In genomic region chr11:114444211-114444610, GRCm38 (mm10) we compare ENCODE assay signal across 22 mouse cellular contexts.
DNase-seq lines count a peak whose midpoint lies in the region; ATAC-seq and TF ChIP-seq lines count a peak whose summit lies in the region.
"Had no signal": no experiment of that assay in that cellular context is flagged by ENCODE, and none has a peak within 500 bp of the region (broad histone marks: within the 10 kb centered on the region; RNA-seq: fewer than 3 reads in every experiment).

No protein-coding gene starts in this region.

- H3K36me3 ChIP-seq in kidney, embryonic 14.5 days (ENCODE audit: control insufficient read depth, insufficient read depth, low read length), result no peaks in the 10 kb centered on the region
- H3K36me3 ChIP-seq in lung, postnatal 0 days (ENCODE audit: insufficient read depth, low read length), result no peaks in the 10 kb centered on the region
- H3K36me3 ChIP-seq in limb, embryonic 10.5 days, result no peaks in the 10 kb centered on the region
- H3K36me3 ChIP-seq: forebrain, embryonic 10.5 days; G1E; hindbrain, embryonic 10.5 days; hindbrain, embryonic 13.5 days had no signal

- H3K4me2 ChIP-seq in kidney, embryonic 14.5 days (replicated peaks; ENCODE audit: low read depth, low read length), result no peak overlapping the region
- H3K4me2 ChIP-seq in lung, postnatal 0 days (replicated peaks; ENCODE audit: low read depth, low read length), result no peak overlapping the region
- H3K4me2 ChIP-seq: forebrain, embryonic 13.5 days; heart, embryonic 11.5 days; hindbrain, embryonic 13.5 days had no signal

- no peak for TF ChIP-seq CTCF in lung, postnatal 0 days (IDR thresholded peaks at IDR 0.05)

- no peaks in the 10 kb centered on the region for H3K9me3 ChIP-seq in kidney, embryonic 14.5 days (ENCODE audit: control insufficient read depth, low read length)
- no peaks in the 10 kb centered on the region for H3K9me3 ChIP-seq in lung, postnatal 0 days (ENCODE audit: low read length)
- H3K9me3 ChIP-seq in limb, embryonic 10.5 days (replicated peaks), result no peaks in the 10 kb centered on the region
- H3K9me3 ChIP-seq: forebrain, embryonic 10.5 days; forebrain, embryonic 13.5 days; hindbrain, embryonic 10.5 days had no signal

- H3K27ac ChIP-seq in kidney, embryonic 14.5 days (ENCODE audit: low read depth, low read length), result no peak overlapping the region
- H3K27ac ChIP-seq in lung, postnatal 0 days (ENCODE audit: low read length), result no peak overlapping the region
- no peak overlapping the region for H3K27ac ChIP-seq in limb, embryonic 10.5 days
- H3K27ac ChIP-seq: forebrain, embryonic 10.5 days; forebrain, embryonic 13.5 days; heart, adult 2 months; hindbrain, embryonic 10.5 days; hindbrain, embryonic 13.5 days had no signal

- H3K27me3 ChIP-seq in kidney, embryonic 14.5 days (ENCODE audit: control insufficient read depth, insufficient read depth, low read length), result peaks cover 3% of the 10 kb centered on the region; the same call in 1 of the 2 replicates
- no peaks in the 10 kb centered on the region for H3K27me3 ChIP-seq in lung, postnatal 0 days (replicated peaks; ENCODE audit: insufficient read depth, low read length)
- peaks cover 64% of the 10 kb centered on the region for H3K27me3 ChIP-seq in limb, embryonic 10.5 days (ENCODE audit: low read depth, poor library complexity, severe bottlenecking)
- H3K27me3 ChIP-seq: Patski had no signal

- WGBS in kidney, embryonic 14.5 days, result 16% methylated on average over 8 of the region's 8 CpGs
- WGBS in lung, postnatal 0 days, result 29% methylated on average over 8 of the region's 8 CpGs
- 18% methylated on average over 8 of the region's 8 CpGs for WGBS in limb, embryonic 10.5 days

- ATAC-seq in kidney, embryonic 14.5 days (ENCODE audit: low FRiP score, low TSS enrichment), result 0 out of 2 replicates have a peak, but pooled peaks have one; percentile 29
- ATAC-seq in lung, postnatal 0 days, result 0 out of 2 replicates have a peak, but pooled peaks have one; percentile 16
- ATAC-seq: forebrain, embryonic 13.5 days; forebrain, embryonic 16.5 days; hindbrain, embryonic 16.5 days had no signal

- no peak overlapping the region for H3K9ac ChIP-seq in kidney, embryonic 14.5 days (ENCODE audit: low read depth, low read length)
- no peak overlapping the region for H3K9ac ChIP-seq in lung, postnatal 0 days (replicated peaks; ENCODE audit: low read depth)
- H3K9ac ChIP-seq: forebrain, embryonic 13.5 days; hindbrain, embryonic 13.5 days had no signal

- no peak overlapping the region for H3K4me3 ChIP-seq in kidney, embryonic 14.5 days (ENCODE audit: low read length)
- no peak overlapping the region for H3K4me3 ChIP-seq in lung, postnatal 0 days (ENCODE audit: low read depth, low read length)
- no peak overlapping the region for H3K4me3 ChIP-seq in limb, embryonic 10.5 days
- H3K4me3 ChIP-seq: forebrain, embryonic 10.5 days; forebrain, embryonic 13.5 days; heart, adult 2 months; hindbrain, embryonic 10.5 days; hindbrain, embryonic 13.5 days had no signal

- DNase-seq in cerebellum, postnatal 10 days, result peak; percentile 42 to 62
- DNase-seq in cerebellum, postnatal 25 days, result no peak
- no peak for DNase-seq in kidney, adult 9 months
- DNase-seq in lung, postnatal 0 days (ENCODE audit: low spot score), result peak; percentile 36
- no peak for DNase-seq in lung, postnatal 36 days
- DNase-seq in limb, embryonic 10.5 days (ENCODE audit: low spot score), result peak; percentile 38
- DNase-seq: adrenal gland, postnatal 10 days; cerebellum, adult 2 months; cerebellum, postnatal 14 days; gastrocnemius, postnatal 36 days; heart, adult 2 months; heart, postnatal 36 days had no signal

- peaks cover 31% of the 10 kb centered on the region for H3K4me1 ChIP-seq in kidney, embryonic 14.5 days (ENCODE audit: control insufficient read depth, insufficient read depth, low read length)
- H3K4me1 ChIP-seq in lung, postnatal 0 days (ENCODE audit: insufficient read depth, low read depth, low read length), result no peaks in the 10 kb centered on the region; the same call in 1 of the 2 replicates
- peaks cover 40% of the 10 kb centered on the region for H3K4me1 ChIP-seq in limb, embryonic 10.5 days

- TF ChIP-seq EP300 in lung, postnatal 0 days (IDR thresholded peaks at IDR 0.05), result no peak

Comparison
In these comparisons a context has a peak if more than half of its experiments do, and no peak if none do; other contexts are left out.
1. DNase-seq: peak in cerebellum, postnatal 10 days (2 of 2), lung, postnatal 0 days (single experiment) and limb, embryonic 10.5 days (single experiment); none in cerebellum, postnatal 25 days (0 of 2), kidney, adult 9 months (single experiment) and lung, postnatal 36 days (single experiment).